Mouse (Mus musculus) megakaryocyte, embryonic 14.5 days (primary cell): ENCODE results near the gene Abtb2.

Experiments used
- FLI1 ChIP-seq: IDR thresholded peaks from 2 replicates; pipeline ENCODE4 v1.6.1; 2012; ENCODE audit warnings: low read length, inconsistent platforms, mixed read lengths
- GATA1 ChIP-seq: IDR thresholded peaks from 3 replicates; pipeline ENCODE4 v1.6.1; 2012; ENCODE audit warnings: mixed read lengths, low read length, inconsistent platforms, borderline replicate concordance

- TF ChIP-seq GATA1, result no peak
- no peak for TF ChIP-seq FLI1
Observed at GRCm38 (mm10) chr2:103761993-103762392, 195.9 kb downstream of the Abtb2 start.
